Mouse (Mus musculus): Measurements from ENCODE around the gene Gdi1. TPM values are rescaled to one million over a fixed set of nuclear protein-coding genes. Genes with fewer than 3 reads are reported as not detected.

Gene Gdi1
- total RNA-seq (2014; rRNA removed) (457 and 498 TPM in 2 replicates), polyA plus RNA-seq (2015; fragmentation: Nextera tagmentation; extraction: Ambion mirVana) (761 and 979 TPM in 2 replicates)

DNA sequence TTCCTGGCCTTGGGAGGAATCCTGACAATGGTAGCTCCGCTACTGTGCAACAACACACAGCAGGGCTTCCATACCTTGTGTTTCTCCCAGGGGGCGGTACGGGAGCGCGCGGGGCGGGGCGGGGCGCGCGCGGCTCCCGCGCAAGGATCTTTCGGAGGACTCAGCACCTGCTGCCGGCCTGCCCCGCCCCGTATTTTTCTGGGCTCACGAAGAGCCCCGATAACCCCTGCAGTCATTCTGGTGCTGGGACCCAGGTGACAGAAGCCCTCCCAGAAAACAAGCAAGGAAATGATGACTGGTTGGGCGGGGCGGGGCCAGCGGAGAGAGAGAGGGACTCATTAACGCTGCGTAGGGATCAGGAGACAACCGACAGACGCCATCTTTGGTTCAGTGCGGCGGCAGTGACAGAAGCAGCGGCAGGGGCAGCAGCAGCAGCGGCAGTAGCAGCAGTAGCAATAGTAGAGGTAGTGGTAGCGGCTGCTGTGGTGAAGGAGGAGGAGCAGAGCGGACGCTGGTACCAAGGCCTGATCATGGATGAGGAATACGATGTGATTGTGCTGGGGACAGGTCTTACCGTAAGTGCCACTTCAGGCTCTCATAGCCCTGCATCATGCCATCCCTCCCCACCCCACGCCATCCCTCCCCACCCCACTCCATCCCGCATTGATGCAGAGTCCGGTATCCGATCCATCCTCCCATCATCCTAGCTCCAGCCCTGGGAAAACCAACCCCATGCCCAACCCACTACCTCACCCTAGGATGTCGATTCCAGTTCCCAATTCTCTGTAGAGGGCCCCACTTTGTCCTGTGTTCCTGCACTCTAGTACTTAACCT lies at the start of gene Gdi1:
Gene Gdi1, plus strand, starts transcription at position 132 of the 834 bp plus-strand sequence.
- peak within 1 kb of the TSS; percentile 54 for H3K4me3 ChIP-seq (ENCODE audit: low read depth, low read length)
- H3K4me1 ChIP-seq (ENCODE audit: insufficient read depth): peaks cover 9% of the 10 kb centered on the region; the same call in 1 of the 2 replicates
- TF ChIP-seq CTCF (IDR thresholded peaks at IDR 0.05; ENCODE audit: low read depth): peak; percentile 40
- peak within 1 kb of the TSS; percentile 97 for H3K27ac ChIP-seq (ENCODE audit: low read depth, low read length)
- peak; percentile 91 for DNase-seq
- H3K36me3 ChIP-seq (ENCODE audit: insufficient read depth): peaks cover 26% of the 10 kb centered on the region
- WGBS: 25% methylated on average over 41 of the region's 41 CpGs
- H3K4me2 ChIP-seq (ENCODE audit: low read depth): peak within 1 kb of the TSS; percentile 56
- peak; percentile 91 for ATAC-seq
- H3K9ac ChIP-seq: peak within 1 kb of the TSS; percentile 71
- no peaks in the 10 kb centered on the region for H3K27me3 ChIP-seq (ENCODE audit: insufficient read depth, low read length)
- no peaks in the 10 kb centered on the region for H3K9me3 ChIP-seq (ENCODE audit: low read length)

DNA sequence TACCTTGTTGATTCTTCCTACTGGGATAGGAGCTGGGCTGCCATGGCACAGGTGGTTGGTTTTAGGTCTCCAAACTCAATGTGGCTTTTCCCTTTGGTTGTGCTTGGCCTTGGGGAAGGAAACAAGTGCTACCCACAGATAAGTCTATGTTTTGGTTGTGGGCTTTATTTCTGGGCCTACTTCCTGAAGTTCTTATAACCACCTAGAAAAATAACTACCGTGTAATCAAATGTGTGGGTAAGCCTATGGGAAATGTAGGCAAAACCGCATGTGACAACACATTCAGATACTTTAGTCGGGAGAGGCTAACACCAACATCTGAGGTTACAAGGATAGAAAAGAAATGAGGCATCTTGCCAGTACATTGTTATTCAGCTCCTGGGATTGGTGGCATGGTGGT lies 47.1 kb upstream of the Gdi1 start:
- no peak for TF ChIP-seq CTCF (IDR thresholded peaks at IDR 0.05; ENCODE audit: low read depth)
- H3K27ac ChIP-seq (ENCODE audit: low read depth, low read length): no peak overlapping the region
- H3K27me3 ChIP-seq (ENCODE audit: insufficient read depth, low read length): no peaks in the 10 kb centered on the region
- H3K4me3 ChIP-seq (ENCODE audit: low read depth, low read length): no peak overlapping the region
- no peak overlapping the region for H3K4me2 ChIP-seq (ENCODE audit: low read depth)
- no peak for DNase-seq
- H3K9ac ChIP-seq: no peak overlapping the region
- no peaks in the 10 kb centered on the region for H3K9me3 ChIP-seq (ENCODE audit: low read length)
- H3K4me1 ChIP-seq (ENCODE audit: insufficient read depth): no peaks in the 10 kb centered on the region
- WGBS: 92% methylated on average over 3 of the region's 3 CpGs
- ATAC-seq: no peak
- H3K36me3 ChIP-seq (ENCODE audit: insufficient read depth): peaks cover 5% of the 10 kb centered on the region; the same call in 1 of the 2 replicates

DNA sequence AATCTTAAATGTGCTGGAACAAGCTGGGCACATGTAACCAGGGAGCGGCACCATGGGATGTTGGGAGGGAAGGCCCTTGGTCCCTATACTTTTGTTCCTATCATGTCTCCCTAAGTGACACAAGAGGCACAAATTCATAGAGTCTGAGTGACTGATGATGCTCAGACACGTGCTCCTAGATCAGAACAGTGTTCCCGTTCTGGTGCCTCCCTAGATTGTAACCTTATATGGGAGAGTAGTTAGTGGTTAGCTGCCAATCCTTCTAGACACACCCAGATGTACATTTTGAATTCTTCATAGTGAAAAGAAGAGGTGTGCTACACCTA lies 35.1 kb upstream of the Gdi1 start:
- ATAC-seq: peak; percentile 61
- H3K4me3 ChIP-seq (ENCODE audit: low read depth, low read length): peak overlapping the region; percentile 53
- H3K4me1 ChIP-seq (ENCODE audit: insufficient read depth): no peaks in the 10 kb centered on the region
- 28% methylated on average over 3 of the region's 3 CpGs for WGBS
- H3K4me2 ChIP-seq (ENCODE audit: low read depth): peak overlapping the region; percentile 46
- no peak for TF ChIP-seq CTCF (IDR thresholded peaks at IDR 0.05; ENCODE audit: low read depth)
- DNase-seq: no peak
- no peaks in the 10 kb centered on the region for H3K27me3 ChIP-seq (ENCODE audit: insufficient read depth, low read length)
- H3K36me3 ChIP-seq (ENCODE audit: insufficient read depth): peaks cover 4% of the 10 kb centered on the region; the same call in 1 of the 2 replicates
- H3K9ac ChIP-seq: peak overlapping the region; percentile 58
- no peaks in the 10 kb centered on the region for H3K9me3 ChIP-seq (ENCODE audit: low read length)
- peak overlapping the region; percentile 96 for H3K27ac ChIP-seq (ENCODE audit: low read depth, low read length)

DNA sequence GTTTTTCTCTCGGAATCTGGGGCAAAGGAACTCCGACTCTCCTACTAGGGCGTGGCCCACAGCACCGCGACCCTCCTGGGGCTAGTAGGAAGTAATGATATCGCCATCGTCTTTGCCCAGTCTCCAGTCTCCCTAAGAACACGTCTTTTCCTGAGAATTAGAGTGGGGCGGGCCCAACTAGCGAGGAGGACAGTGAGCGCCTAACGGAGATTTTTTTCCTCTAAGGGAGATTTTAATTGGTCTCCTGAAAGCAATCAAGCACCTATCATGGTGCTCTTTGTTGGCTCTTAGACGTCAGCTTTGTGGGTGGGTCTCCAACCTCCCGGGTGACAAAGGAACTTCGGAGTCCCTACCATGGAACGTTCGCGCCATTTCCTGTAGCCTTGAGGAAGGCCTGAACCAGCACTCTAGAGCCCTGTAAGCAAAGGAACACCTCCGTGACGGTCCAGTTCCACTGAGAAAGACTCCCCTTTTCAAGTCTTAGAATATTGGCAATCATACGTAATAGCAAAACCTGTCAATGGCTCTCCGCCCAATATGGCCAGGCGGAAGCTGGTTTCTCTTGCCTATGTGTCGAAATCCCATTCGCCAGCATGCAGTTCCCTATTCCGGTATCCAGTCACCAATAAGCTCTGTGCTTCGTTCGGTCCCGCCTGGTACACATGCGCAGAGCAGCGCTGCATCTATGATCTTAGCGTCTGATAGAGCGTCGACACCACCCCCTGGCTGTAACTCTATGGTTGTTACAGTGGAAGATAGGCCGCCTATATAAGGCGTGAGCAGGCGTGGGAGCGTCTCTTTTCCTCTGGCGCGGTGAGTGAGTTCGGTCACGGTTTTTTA lies 34.5 kb upstream of the Gdi1 start, which contains the start of gene Rpl10:
Gene Rpl10, plus strand, starts transcription at position 751 of the 840 bp plus-strand sequence.
- 29% methylated on average over 42 of the region's 42 CpGs for WGBS
- ATAC-seq (peak; percentile 94), DNase-seq (peak; percentile 95)
- H3K9ac ChIP-seq: peak within 1 kb of the TSS; percentile 65
- H3K4me1 ChIP-seq (ENCODE audit: insufficient read depth): no peaks in the 10 kb centered on the region
- H3K36me3 ChIP-seq (ENCODE audit: insufficient read depth): peaks cover 4% of the 10 kb centered on the region; the same call in 1 of the 2 replicates
- H3K27me3 ChIP-seq (ENCODE audit: insufficient read depth, low read length): no peaks in the 10 kb centered on the region
- H3K4me3 ChIP-seq (ENCODE audit: low read depth, low read length): peak within 1 kb of the TSS; percentile 53
- H3K9me3 ChIP-seq (ENCODE audit: low read length): no peaks in the 10 kb centered on the region
- peak within 1 kb of the TSS; percentile 52 for H3K4me2 ChIP-seq (ENCODE audit: low read depth)
- peak; percentile 62 for TF ChIP-seq CTCF (IDR thresholded peaks at IDR 0.05; ENCODE audit: low read depth)
- peak within 1 kb of the TSS; percentile 96 for H3K27ac ChIP-seq (ENCODE audit: low read depth, low read length)

DNA sequence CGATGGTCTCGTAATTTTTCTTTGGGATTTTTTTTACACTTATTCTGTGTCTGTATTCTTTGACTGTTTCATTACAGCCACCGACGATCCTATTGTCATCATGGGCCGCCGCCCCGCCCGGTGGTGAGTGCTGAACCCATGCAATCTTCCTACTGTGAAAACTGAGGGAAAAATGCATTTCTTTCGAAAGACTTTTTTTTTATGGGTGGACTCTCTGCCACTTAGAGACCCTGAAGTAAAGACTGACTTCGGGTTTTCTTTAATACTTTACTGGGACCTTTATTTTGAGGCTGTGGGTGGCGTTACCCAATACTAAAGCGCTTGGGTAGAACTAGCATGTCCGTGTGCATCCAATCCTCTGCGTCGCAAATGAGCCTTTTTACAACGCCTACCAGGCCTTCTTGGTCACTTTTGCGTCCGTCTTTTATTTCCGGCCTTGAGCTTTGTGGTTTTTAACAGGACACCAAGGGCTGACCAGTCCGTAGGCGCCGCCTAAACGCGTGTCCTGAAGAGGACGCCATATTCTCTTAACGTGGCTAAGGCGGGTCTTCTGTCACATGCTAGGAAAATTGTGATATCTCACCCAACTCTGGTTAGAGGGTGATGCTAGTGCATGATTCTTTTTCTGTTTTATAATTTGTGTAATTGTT lies 33.8 kb upstream of the Gdi1 start:
- Histone ChIP-seq H3K4me3 (ENCODE audit: low read depth, low read length) (peak overlapping the region; percentile 53), H3K4me2 (ENCODE audit: low read depth) (peak overlapping the region; percentile 52), H3K9me3 (ENCODE audit: low read length) (no peaks in the 10 kb centered on the region), H3K36me3 (ENCODE audit: insufficient read depth) (peaks cover 4% of the 10 kb centered on the region; the same call in 1 of the 2 replicates), H3K9ac (peak overlapping the region; percentile 65), H3K4me1 (ENCODE audit: insufficient read depth) (no peaks in the 10 kb centered on the region), H3K27ac (ENCODE audit: low read depth, low read length) (peak overlapping the region; percentile 59), H3K27me3 (ENCODE audit: insufficient read depth, low read length) (no peaks in the 10 kb centered on the region)
- no peak for ATAC-seq
- no peak for TF ChIP-seq CTCF (IDR thresholded peaks at IDR 0.05; ENCODE audit: low read depth)
- DNase-seq: peak; percentile 39
- WGBS: 21% methylated on average over 27 of the region's 27 CpGs

DNA sequence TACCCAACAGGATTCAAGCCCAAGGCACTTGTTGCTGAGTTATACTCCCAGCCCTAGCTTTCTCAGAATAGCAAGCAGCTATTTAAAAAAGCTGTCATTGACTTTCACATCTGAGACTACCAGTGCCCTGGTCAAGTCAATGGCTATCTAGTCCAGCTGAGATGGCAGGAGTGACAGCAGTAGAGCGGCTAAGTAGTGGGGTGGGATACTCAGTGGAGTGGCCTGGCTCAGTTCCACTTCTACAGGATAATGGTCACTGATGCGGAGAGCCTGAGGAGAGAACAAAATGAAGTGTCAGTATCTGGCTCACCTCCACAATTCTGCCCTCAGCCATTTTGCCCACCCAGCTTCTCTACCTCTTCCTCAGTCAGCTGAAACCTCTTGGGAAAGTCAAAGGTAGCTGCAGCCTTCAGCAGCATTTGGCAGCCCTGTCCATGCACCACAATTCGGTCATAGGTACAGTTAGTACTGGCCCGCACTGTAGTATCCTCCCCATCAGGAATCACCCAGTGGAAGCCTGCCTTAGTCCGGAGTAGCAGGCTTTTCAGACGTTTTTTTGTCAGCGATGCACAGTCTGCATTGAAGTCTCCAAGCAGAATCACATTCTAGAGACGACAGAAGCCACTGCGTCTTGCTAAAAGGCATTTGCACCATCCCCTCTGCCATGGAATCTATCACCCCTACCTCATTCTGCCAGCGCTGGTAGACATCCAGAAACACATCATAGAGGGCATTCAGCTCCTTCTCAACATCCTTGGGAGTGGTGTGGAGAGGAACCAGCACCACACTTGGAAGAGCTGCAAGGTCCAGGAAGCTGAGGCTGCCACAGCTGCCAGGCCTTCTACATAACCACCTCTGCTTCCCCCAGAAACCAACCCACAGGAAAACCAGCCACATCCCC lies 31.1 kb upstream of the Gdi1 start:
- no peak for ATAC-seq

More for the DNA sequence above, 31.1 kb upstream of the Gdi1 start:
- no peaks in the 10 kb centered on the region for H3K9me3 ChIP-seq (ENCODE audit: low read length)
- TF ChIP-seq CTCF (IDR thresholded peaks at IDR 0.05; ENCODE audit: low read depth): no peak
- no peak overlapping the region for H3K4me2 ChIP-seq (ENCODE audit: low read depth)
- H3K27ac ChIP-seq (ENCODE audit: low read depth, low read length): no peak overlapping the region
- no peak overlapping the region for H3K4me3 ChIP-seq (ENCODE audit: low read depth, low read length)
- H3K36me3 ChIP-seq (ENCODE audit: insufficient read depth): peaks cover 4% of the 10 kb centered on the region; the same call in 1 of the 2 replicates
- H3K4me1 ChIP-seq (ENCODE audit: insufficient read depth): no peaks in the 10 kb centered on the region
- 37% methylated on average over 10 of the region's 10 CpGs for WGBS
- no peak overlapping the region for H3K9ac ChIP-seq
- DNase-seq: no peak
- H3K27me3 ChIP-seq (ENCODE audit: insufficient read depth, low read length): no peaks in the 10 kb centered on the region
